Mouse (Mus musculus): ENCODE measurements around the gene Mlx.
"Not testable (repeated sequence)": the region's sequence is repeated elsewhere in the genome, so short reads cannot be mapped to it uniquely, and the experiment has no call there.

Gene Mlx

GRCm38 (mm10) chr11:101098231-101098630 is 11.2 kb downstream of the Mlx start:
- DNase-seq (ENCODE audit: low read depth): no peak

- no peak for DNase-seq (ENCODE audit: low read depth)
Observed at GRCm38 (mm10) chr11:101103011-101103410, 15.9 kb downstream of the Mlx start.

- DNase-seq (ENCODE audit: low read depth): no peak
Observed at GRCm38 (mm10) chr11:101109351-101109750, 22.3 kb downstream of the Mlx start.

GRCm38 (mm10) chr11:101110708-101111107 is 23.6 kb downstream of the Mlx start:
- no peak for DNase-seq (ENCODE audit: low read depth)

GRCm38 (mm10) chr11:101111178-101111577 is 24.1 kb downstream of the Mlx start:
- DNase-seq (ENCODE audit: low read depth): no peak

- no peak for DNase-seq (ENCODE audit: low read depth)
Observed at GRCm38 (mm10) chr11:101112186-101112585, 25.1 kb downstream of the Mlx start.

GRCm38 (mm10) chr11:101115564-101115963 is 28.5 kb downstream of the Mlx start:
- DNase-seq (ENCODE audit: low read depth): no peak

GRCm38 (mm10) chr11:101118105-101118504 is 31.0 kb downstream of the Mlx start:
- DNase-seq (ENCODE audit: low read depth): peak; percentile 47

GRCm38 (mm10) chr11:101119131-101119760 is 32.2 kb downstream of the Mlx start:
- DNase-seq (ENCODE audit: low read depth): peak; percentile 61

- peak; percentile 100 for DNase-seq (ENCODE audit: low read depth)
Observed at GRCm38 (mm10) chr11:101119761-101120544, 32.9 kb downstream of the Mlx start, which contains the start of the genes Retreg3 and Tubg1. Gene Retreg3 (minus strand): TSS chr11:101119893. Gene Tubg1 (plus strand): TSS chr11:101119938.

- DNase-seq (ENCODE audit: low read depth): no peak
Observed at GRCm38 (mm10) chr11:101120545-101121188, 33.6 kb downstream of the Mlx start.

GRCm38 (mm10) chr11:101124494-101124893 is 37.4 kb downstream of the Mlx start:
- not testable (repeated sequence) for DNase-seq (ENCODE audit: low read depth)

- DNase-seq (ENCODE audit: low read depth): not testable (repeated sequence)
Observed at GRCm38 (mm10) chr11:101125008-101125407, 37.9 kb downstream of the Mlx start.

GRCm38 (mm10) chr11:101127075-101127474 is 40.0 kb downstream of the Mlx start:
- peak; percentile 42 for DNase-seq (ENCODE audit: low read depth)

- no peak for DNase-seq (ENCODE audit: low read depth)
Observed at GRCm38 (mm10) chr11:101128996-101129577, 42.0 kb downstream of the Mlx start.

- DNase-seq (ENCODE audit: low read depth): no peak
Observed at GRCm38 (mm10) chr11:101130056-101130756, 43.1 kb downstream of the Mlx start.

- no peak for DNase-seq (ENCODE audit: low read depth)
Observed at GRCm38 (mm10) chr11:101131187-101131586, 44.1 kb downstream of the Mlx start.

- peak; percentile 72 for DNase-seq (ENCODE audit: low read depth)
Observed at GRCm38 (mm10) chr11:101131701-101132100, 44.6 kb downstream of the Mlx start.

- no peak for DNase-seq (ENCODE audit: low read depth)
Observed at GRCm38 (mm10) chr11:101133037-101133436, 46.0 kb downstream of the Mlx start.

GRCm38 (mm10) chr11:101134217-101134865 is 47.3 kb downstream of the Mlx start:
- no peak for DNase-seq (ENCODE audit: low read depth)

- no peak for DNase-seq (ENCODE audit: low read depth)
Observed at GRCm38 (mm10) chr11:101137000-101137399, 49.9 kb downstream of the Mlx start.
